Mouse (Mus musculus): ENCODE data around the gene Kcnh5.

Gene Kcnh5

DNA sequence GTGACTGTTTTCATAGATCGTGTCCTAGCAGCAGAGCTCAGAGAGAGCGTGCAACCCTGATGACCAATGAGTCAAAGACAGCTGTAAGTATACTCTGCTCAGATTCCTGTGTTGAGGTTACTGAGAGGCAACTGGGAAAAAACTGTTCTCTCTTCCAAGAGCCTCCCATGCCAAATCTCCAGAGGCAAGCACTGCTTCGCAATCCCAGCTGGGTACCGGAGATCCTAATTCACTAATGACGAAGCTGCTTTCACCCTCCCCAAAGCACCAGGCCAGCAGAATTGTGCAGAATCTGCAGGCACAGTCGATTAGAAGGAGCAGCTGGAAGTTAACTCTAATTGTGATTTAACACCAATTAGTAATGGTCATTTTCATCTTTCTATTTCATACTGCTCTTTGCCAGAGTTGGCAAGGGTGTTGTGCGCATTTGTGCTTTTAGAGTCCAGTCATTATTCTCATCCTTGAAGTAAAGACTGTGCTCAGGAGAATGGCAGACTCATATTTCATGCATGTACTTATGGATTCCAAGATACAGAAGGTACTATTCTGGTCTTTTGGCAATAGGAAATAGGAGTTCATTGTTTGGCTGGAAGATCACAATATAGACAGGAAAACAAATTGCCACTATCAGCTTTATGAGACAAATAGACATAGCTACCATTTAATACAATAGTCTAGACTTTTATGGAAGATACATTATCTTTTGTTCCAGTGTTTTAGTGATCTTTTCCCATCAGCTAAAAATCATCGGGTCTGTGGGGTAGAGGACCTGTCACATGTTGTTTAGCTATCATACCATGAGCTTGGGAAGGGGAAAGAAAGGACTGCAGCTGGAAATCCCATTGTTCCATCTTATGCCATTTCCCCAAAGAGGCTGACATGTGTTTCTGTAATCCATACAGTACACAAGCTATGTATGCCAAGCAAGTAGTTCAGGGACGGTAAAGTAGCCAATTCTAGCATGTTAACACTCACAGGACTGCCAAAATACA lies 225.7 kb downstream of the Kcnh5 start:
- no peak for DNase-seq

GRCm38 (mm10) chr12:74901331-74901730 lies 275.8 kb downstream of the Kcnh5 start:
- DNase-seq = no peak

- no peak for DNase-seq
Observed at GRCm38 (mm10) chr12:74900777-74901176, 276.4 kb downstream of the Kcnh5 start.

DNA sequence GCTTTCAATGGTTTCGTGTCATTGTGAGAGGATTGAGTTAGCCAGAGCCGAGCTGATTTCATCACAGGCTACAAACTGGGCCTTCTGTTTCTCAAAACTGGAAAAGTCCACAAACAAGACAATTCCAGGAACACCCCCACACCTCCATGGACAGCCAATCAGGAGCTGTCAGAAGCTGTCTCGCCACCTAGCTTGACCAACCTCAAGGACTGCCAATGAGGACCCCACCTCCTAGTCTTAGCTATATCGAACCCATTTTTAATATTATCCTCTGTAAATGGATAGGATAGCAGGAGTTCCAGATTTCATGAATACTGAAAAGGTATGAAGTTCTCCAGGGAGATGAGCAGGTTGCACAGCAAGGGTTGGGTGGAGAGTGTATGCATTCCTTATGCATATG lies 278.1 kb downstream of the Kcnh5 start:
- DNase-seq = no peak

DNA sequence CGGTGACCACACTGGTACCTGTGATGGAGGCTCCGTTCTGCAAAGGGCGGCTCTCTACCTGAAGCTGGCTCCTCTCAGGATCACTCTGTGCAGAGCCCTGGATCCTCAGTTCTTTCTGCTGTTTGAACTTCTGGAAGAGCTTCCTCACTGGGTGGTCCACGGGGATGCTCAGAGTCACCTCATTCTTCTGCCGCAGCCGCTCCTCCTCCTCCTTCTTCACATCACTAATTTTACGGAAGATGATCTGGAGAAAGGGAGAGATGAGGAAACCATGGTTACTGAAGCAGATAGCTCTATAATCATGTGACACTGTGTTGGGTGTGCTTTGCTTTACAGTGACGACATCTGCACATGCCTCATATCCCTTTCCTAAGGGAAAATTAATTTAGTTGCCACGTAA lies 278.9 kb downstream of the Kcnh5 start:
- no peak for DNase-seq

- no peak for DNase-seq
Observed at GRCm38 (mm10) chr12:74894870-74895423, 282.2 kb downstream of the Kcnh5 start.

DNA sequence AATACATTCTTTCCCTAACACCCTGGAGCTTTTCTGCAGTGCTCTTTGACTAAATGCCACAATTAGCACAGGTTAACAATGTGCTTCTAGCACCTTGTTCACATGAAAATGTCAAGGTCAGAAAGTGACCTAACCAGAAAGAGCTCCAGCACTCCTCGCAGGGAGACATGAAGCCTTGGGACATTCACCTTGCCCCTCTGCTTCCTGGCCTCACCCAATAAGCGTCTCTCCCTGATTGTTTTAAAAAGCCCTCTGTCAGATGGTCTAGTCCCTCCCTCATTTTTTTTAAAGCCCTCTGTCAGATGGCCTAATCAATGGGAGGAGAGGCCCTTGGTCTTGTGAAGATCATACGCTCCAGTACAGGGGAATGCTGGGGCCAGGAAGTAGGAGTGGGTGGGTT lies 287.7 kb downstream of the Kcnh5 start:
- DNase-seq = no peak

GRCm38 (mm10) chr12:74887064-74887463 lies 290.1 kb downstream of the Kcnh5 start:
- no peak for DNase-seq

DNA sequence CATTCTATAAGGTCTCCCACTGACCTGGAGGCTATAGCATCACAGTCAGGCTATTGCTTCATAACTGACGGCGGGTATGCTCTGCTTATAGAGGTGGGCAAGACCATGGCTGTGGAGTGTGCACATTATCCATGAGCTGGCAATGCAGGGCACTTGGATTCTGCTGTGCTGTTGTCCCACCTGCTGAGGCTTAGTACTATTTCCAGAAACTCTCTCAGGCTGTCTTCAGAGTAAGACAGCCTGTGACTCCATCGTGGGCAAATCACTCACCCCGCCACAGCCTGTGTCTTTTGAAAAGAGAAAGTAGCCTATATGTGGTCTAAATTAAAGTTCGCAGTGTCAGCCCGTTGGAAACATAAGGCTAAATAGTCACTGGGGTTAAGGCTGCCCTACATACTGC lies 295.8 kb downstream of the Kcnh5 start:
- no peak for DNase-seq

DNA sequence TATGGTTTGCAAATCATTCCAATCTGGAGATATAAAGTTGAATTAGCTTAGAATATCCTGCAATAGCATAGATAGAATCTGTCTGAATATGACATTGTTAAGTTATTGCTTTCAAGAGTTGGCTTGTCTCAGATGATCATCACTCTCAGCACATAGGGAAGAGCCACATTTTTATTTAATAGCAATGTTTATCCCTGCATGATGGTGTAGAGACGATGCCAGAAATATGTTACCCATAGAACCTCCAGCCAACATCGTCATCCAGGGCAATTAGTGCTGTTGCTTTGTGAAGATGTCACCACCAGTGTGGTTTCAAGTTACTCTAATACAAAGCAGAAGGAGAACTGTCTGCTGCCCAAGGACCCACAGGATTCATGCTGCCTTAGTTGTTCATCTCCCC lies 321.5 kb downstream of the Kcnh5 start:
- no peak for DNase-seq

GRCm38 (mm10) chr12:74854263-74854662 lies 322.9 kb downstream of the Kcnh5 start:
- DNase-seq = no peak

DNA sequence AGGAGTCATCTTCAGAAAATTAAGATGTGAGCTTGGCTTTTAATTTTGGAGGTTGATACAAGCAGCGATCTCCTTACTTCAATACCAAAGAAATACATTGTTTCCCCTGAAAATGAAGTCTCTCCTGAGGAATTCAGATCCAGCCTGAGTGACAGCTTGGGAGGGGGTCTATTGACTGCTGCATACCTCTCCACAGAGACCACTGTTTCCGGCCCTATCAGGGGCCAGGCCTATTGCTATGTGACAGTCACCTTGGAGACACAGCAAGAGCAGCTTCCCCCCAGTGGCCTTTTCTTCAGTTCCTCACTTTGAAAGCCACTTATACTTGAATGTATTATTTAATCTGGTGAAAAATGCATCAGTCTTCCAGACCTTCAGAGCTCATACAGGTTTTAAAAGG lies 326.8 kb downstream of the Kcnh5 start:
- no peak for DNase-seq

DNA sequence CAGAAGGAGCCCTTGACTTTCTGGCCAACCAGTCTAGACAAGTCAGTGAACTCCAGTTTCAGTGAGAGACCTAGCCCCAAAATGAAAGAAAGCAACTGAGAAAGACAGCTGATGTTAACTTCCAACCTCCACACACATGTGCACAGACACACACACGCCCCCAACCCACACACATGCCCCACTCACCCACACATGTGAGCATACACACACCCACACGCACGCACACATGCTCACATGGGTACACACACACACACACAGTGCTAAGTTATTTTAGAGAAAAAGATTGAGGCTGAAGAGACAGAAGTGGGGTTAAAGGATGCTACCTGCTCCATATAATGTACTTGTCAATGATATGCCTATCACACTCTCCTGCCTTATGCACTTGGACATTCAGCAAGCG lies 327.2 kb downstream of the Kcnh5 start:
- DNase-seq = no peak

DNA sequence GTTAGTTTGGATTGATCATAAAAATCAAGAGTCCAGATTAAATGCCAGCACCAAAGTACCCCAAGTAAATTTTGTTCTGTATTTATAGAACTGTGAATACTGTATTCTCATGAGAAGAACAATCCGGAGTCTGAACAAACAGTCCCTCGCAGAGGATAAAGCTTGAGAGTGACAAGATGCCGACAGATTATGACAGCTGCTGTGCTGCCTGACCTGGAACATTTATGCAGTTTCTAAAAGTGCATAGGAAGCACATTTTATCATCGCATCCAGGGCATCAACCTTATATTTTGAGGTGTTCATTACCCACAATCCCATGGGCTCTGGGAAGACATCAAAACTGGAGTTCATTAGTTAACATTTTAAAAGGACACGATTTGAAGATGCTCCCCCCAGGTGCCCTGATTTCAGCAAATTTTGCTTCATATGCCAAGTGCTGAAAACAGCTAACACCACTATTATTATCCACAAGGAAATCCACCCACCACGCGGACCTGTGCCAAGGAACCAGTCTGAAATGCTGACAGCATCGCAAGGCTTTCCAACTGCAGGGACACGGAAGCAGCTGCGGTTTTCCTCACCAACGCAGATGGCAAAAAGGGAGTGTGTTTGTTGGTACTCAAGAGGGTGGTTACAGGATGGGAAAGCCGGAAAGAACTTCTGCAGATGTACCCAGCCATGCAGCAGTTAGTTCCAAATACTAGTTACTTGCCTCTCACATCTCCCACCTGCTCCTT lies 328.4 kb downstream of the Kcnh5 start:
- DNase-seq = peak; percentile 28 to 29

All from cerebellum, postnatal 36 days (tissue).